Mouse (Mus musculus) lung, adult 2 months (tissue): ENCODE results near the gene Arid1b. TPM values are rescaled to one million over a fixed set of nuclear protein-coding genes. Genes with fewer than 3 reads are reported as not detected.
A peak's percentile ranks its signal among the peaks of the same experiment; 100 is the strongest.

Source experiments
- DNase-seq: peaks from one replicate; pipeline ENCODE4 v3.0.0; 2022
- H3K4me1 ChIP-seq: fragments of 200-500 bp; 2 replicates; pipeline ENCODE4 v1.6.1; 2011; ENCODE audit warnings: low read length; ENCODE audit not compliant: control insufficient read depth, insufficient read depth
- H3K4me3 ChIP-seq: fragments of 200-500 bp; replicated peaks from 2 replicates; pipeline ENCODE3; 2011; ENCODE audit warnings: low read depth, mild to moderate bottlenecking, control low read depth, low read length; ENCODE audit errors: extremely low read depth
- CTCF ChIP-seq: fragments of 200-500 bp; IDR thresholded peaks from 2 replicates; pipeline ENCODE4 v1.5.1; 2011; ENCODE audit warnings: mild to moderate bottlenecking, low read length, control low read depth; ENCODE audit not compliant: insufficient read depth
- POLR2A ChIP-seq: fragments of 200-500 bp; IDR thresholded peaks from 2 replicates; pipeline ENCODE4 v1.6.1; 2011; ENCODE audit warnings: low read depth, mild to moderate bottlenecking, control low read depth, low read length, borderline replicate concordance; ENCODE audit errors: extremely low read depth
- WGBS: fragments of 180-500 bp; shearing (Covaris S2); methylation state at CpG from one replicate; pipeline ENCODE4 v1.1.7; 2018; 5-methylcytosine and 5-hydroxymethylcytosine counted together
- polyA plus RNA-seq: library from polyadenylated mRNA; depleted of rRNA; stranded (reverse); fragments of >200 nt; gene quantifications from 2 replicates; pipeline ENCODE4 v1.2.3, GENCODE M21; 2012

Arid1b gene
- polyA plus RNA-seq, 1 experiment: 60.1 TPM

DNA sequence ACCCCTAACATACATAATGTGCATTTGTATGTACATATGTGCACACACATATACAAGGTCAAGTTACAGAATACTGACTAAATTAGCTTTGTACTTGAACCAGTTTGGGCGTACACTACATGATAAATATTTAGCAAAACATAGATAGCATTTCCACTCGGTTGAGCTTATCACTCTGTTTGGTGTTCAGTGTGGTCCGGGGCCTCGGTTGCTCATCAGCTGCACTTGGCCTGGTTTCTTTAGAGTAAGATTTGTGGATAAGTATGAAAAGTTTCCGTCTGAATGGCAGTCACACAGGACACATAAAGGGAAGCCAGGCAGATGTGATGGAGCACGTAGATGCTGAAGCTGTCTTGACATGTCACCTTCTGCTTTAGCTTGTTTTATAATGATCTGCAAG lies 202.4 kb downstream of the Arid1b start:
- H3K4me3 ChIP-seq: no peak overlapping the region
- H3K4me1 ChIP-seq: peaks cover 6% of the 10 kb centered on the region; the same call in 1 of the 2 replicates
- WGBS: 71% methylated on average over 6 of the region's 6 CpGs
- TF ChIP-seq CTCF: no peak
- no peak for TF ChIP-seq POLR2A
- DNase-seq: no peak

- no peak for DNase-seq
- TF ChIP-seq POLR2A: no peak
- TF ChIP-seq CTCF: no peak
- WGBS: 84% methylated on average over 2 of the region's 2 CpGs
These were observed 203.0 kb downstream of the Arid1b start for GRCm38 (mm10) chr17:5197083-5197482.

GRCm38 (mm10) chr17:5197765-5198164 lies 203.6 kb downstream of the Arid1b start:
- Histone ChIP-seq H3K4me3 (no peak overlapping the region), H3K4me1 (peaks cover 11% of the 10 kb centered on the region; the same call in 1 of the 2 replicates)
- WGBS: 67% methylated on average over 3 of the region's 3 CpGs
- TF ChIP-seq POLR2A (no peak), CTCF (no peak)
- no peak for DNase-seq

More at GRCm38 (mm10) chr17:5197083-5197482, 203.0 kb downstream of the Arid1b start:
- Histone ChIP-seq H3K4me1 (peaks cover 7% of the 10 kb centered on the region; the same call in 1 of the 2 replicates), H3K4me3 (no peak overlapping the region)

DNA sequence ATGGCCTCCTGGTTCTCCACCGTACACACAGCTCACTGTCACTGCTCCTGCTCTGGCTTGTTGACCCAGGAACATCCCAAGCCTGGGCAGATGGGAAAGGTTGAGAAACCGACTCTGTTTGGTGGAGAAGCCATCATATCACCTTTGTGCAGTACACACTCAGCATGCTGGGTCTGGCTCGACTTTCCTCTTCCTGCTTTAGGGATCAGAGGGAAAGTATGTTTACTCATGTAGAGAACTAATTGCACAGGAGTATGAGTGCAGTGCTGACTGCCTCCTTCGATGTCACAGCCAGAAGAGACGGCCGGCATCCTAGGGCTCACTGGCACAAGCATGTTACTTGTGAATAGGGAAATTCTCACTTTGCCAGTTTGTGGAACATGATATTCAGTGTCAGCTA lies 204.1 kb downstream of the Arid1b start:
- DNase-seq: no peak
- H3K4me3 ChIP-seq: no peak overlapping the region
- WGBS: 48% methylated on average over 6 of the region's 6 CpGs

DNA sequence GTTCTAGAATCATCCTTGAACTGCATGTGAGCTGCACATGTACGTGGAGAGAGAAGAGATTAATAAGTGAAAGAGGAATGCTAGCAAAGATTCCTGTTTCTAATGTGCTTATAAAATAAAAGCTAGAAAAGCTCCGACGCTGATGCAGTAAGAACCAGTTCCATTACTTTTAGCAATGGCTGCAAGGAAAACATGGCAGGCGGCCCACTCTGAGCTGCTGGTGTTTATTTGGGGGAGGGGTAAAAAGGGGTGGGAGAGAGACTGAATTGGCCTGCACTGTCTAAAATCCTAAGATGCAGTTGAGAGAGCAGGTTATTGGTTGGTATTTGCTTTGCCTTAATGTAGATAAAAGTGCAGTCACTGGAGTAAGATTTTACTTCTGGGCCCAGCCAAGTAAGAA lies 204.7 kb downstream of the Arid1b start:
- TF ChIP-seq POLR2A: no peak
- TF ChIP-seq CTCF: no peak
- Histone ChIP-seq H3K4me3 (no peak overlapping the region), H3K4me1 (peaks cover 17% of the 10 kb centered on the region)
- DNase-seq: no peak
- 61% methylated on average over 4 of the region's 4 CpGs for WGBS

More for the DNA sequence above, 204.1 kb downstream of the Arid1b start:
- TF ChIP-seq POLR2A (no peak), CTCF (no peak)
- peaks cover 11% of the 10 kb centered on the region for H3K4me1 ChIP-seq

DNA sequence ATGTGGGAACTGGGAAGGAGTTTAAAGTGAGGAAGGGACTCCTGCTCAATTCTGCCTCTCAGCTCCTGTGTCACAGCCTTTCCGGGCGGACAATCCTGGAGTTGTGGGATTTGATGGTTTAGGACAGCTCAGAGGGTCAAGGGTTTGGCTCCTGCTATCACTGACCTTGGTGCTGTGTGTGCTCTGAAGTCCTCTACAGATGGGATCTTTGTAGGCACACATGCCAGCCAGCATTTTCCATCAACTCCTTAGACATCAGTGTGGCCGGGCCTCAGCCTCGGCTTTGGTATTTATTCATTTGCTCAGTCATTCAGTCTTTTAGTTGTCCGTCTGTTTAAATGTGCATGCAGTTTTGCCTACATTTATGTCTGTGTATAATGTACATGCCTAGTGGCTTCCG lies 206.5 kb downstream of the Arid1b start:
- DNase-seq: no peak
- H3K4me3 ChIP-seq: no peak overlapping the region
- TF ChIP-seq CTCF: no peak
- no peak for TF ChIP-seq POLR2A
- H3K4me1 ChIP-seq: peaks cover 19% of the 10 kb centered on the region
- WGBS: 89% methylated on average over 6 of the region's 6 CpGs

GRCm38 (mm10) chr17:5201859-5202598 lies 207.9 kb downstream of the Arid1b start:
- Histone ChIP-seq H3K4me1 (peaks cover 21% of the 10 kb centered on the region), H3K4me3 (no peak overlapping the region)
- no peak for DNase-seq
- 39% methylated on average over 6 of the region's 6 CpGs for WGBS
- TF ChIP-seq CTCF (peak; percentile 90), POLR2A (no peak)

GRCm38 (mm10) chr17:5202756-5203155 lies 208.6 kb downstream of the Arid1b start:
- 73% methylated on average over 5 of the region's 5 CpGs for WGBS
- no peak for DNase-seq
- no peak for TF ChIP-seq CTCF
- no peak for TF ChIP-seq POLR2A

DNA sequence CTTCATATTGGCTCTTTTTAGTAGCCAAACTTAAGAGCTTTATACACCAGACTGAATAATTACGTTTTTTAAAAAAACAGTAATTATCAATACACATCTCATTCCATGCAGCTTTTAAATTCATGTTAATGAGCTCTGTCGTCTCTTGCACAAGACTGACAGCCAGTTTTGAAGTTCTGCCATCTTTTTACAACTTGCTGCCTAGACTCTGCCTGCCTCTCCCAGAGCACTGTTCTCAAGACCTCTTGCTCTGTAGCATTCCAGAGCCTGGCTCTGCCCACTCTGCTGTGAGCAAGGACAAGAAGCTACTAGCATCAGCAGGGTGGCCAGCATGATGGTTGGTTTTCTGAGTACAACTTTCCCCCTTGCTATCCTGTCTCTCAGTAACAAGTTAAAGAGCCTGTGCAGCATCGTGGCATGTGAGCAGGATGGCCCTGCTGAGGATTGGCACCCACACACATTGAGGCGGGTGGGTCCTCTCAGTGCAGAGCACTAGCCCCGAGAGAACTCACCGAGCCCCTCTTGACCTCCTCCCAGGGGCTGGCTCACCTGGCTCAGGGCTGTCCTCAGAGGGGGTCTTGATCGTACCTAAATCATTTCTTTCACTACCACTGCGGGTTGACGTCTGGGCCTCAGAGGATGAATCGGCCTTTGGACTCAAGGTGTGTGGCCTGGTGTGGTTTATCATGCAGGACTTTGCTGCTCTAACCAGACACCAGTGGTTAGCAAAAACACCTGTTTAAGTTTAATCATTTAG lies 209.4 kb downstream of the Arid1b start:
- H3K4me1 ChIP-seq: peaks cover 15% of the 10 kb centered on the region
- no peak for DNase-seq
- WGBS: 71% methylated on average over 10 of the region's 10 CpGs
- TF ChIP-seq POLR2A: no peak
- TF ChIP-seq CTCF: no peak
- no peak overlapping the region for H3K4me3 ChIP-seq

More at GRCm38 (mm10) chr17:5202756-5203155, 208.6 kb downstream of the Arid1b start:
- Histone ChIP-seq H3K4me3 (no peak overlapping the region), H3K4me1 (peaks cover 21% of the 10 kb centered on the region)

- WGBS: 79% methylated on average over 9 of the region's 9 CpGs
- H3K4me3 ChIP-seq: no peak overlapping the region
- H3K4me1 ChIP-seq: peaks cover 15% of the 10 kb centered on the region
- DNase-seq: no peak
- TF ChIP-seq CTCF (no peak), POLR2A (no peak)
These were observed 210.1 kb downstream of the Arid1b start for GRCm38 (mm10) chr17:5204103-5204665.
